8 mouse cellular contexts compared by ENCODE assay signal in the genomic region with DNA sequence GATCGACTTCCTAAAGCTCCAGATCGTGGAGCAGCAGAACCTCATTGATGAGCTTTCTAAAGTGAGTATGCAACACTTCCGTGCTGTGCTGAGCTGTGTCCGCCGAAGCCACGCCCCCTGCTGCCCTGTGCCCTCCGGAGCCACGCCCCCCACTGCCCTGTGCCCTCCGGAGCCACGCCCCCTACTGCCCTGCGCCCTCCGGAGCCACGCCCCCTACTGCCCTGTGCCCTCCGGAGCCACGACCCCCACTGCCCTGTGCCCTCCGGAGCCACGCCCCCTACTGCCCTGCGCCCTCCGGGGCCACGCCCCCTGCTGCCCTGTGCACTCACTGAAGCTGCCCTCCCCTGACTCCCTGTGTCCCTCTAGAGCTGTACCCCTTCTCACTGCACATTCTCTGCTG.
A peak's percentile ranks its signal among the peaks of the same experiment; 100 is the strongest.
DNase-seq lines count a peak whose midpoint lies in the region; ATAC-seq and TF ChIP-seq lines count a peak whose summit lies in the region.

No protein-coding gene starts in this region.

- intact Hi-C loops in heart, postnatal 14 days (cut with DNase I) = no loop called here

- WGBS in heart, embryonic 15.5 days = 17% methylated on average over 15 of the region's 20 CpGs
- 11% methylated on average over 13 of the region's 20 CpGs for WGBS in embryonic facial prominence, embryonic 14.5 days
- WGBS in kidney, postnatal 0 days = 7% methylated on average over 20 of the region's 20 CpGs
- 8% methylated on average over 20 of the region's 20 CpGs for WGBS in midbrain, embryonic 15.5 days
- 13% methylated on average over 20 of the region's 20 CpGs for whole genome bisulfite sequencing in cerebellum, adult 2 months

- H3K36me3 ChIP-seq in heart, embryonic 15.5 days = no peaks in the 10 kb centered on the region
- H3K36me3 ChIP-seq in embryonic facial prominence, embryonic 14.5 days (ENCODE audit: control insufficient read depth, insufficient read depth, low read length) = no peaks in the 10 kb centered on the region
- no peaks in the 10 kb centered on the region for H3K36me3 ChIP-seq in kidney, postnatal 0 days (ENCODE audit: insufficient read depth, low read length)
- H3K36me3 ChIP-seq in midbrain, embryonic 15.5 days (replicated peaks) = no peaks in the 10 kb centered on the region

- peaks cover 3% of the 10 kb centered on the region; the same call in 1 of the 2 replicates for H3K4me1 ChIP-seq in heart, embryonic 15.5 days (replicated peaks)
- peaks cover 17% of the 10 kb centered on the region; the same call in 1 of the 2 replicates for H3K4me1 ChIP-seq in embryonic facial prominence, embryonic 14.5 days (ENCODE audit: control insufficient read depth, insufficient read depth, low read length)
- no peaks in the 10 kb centered on the region for H3K4me1 ChIP-seq in kidney, postnatal 0 days (replicated peaks; ENCODE audit: insufficient read depth, low read length)
- H3K4me1 ChIP-seq in midbrain, embryonic 15.5 days = peaks cover 8% of the 10 kb centered on the region
- no peaks in the 10 kb centered on the region for H3K4me1 ChIP-seq in cerebellum, adult 2 months (ENCODE audit: control insufficient read depth, insufficient read depth, low read length)

- no peak for DNase-seq in heart, postnatal 14 days
- DNase-seq in embryonic facial prominence, embryonic 14.5 days (ENCODE audit: low spot score) = no peak
- DNase-seq in kidney, postnatal 0 days (ENCODE audit: low spot score) = no peak
- no peak for DNase-seq in cerebellum, adult 2 months
- no peak for DNase-seq in cerebellum, adult 9-10 months
- no peak for DNase-seq in spleen, postnatal 14 days (ENCODE audit: low spot score in 2 of 2)

- ATAC-seq in heart, embryonic 15.5 days (replicated peaks; ENCODE audit: insufficient number of reproducible peaks, insufficient read depth, low FRiP score, low read depth) = no peak
- no peak for ATAC-seq in embryonic facial prominence, embryonic 14.5 days (ENCODE audit: low read depth)
- no peak for ATAC-seq in kidney, postnatal 0 days (replicated peaks; ENCODE audit: low FRiP score, low read depth)
- no peak for ATAC-seq in midbrain, embryonic 15.5 days (replicated peaks)

- peak overlapping the region; percentile 47 for H3K4me2 ChIP-seq in heart, embryonic 15.5 days
- peak overlapping the region; percentile 32 for H3K4me2 ChIP-seq in embryonic facial prominence, embryonic 14.5 days (ENCODE audit: low read depth, low read length)
- H3K4me2 ChIP-seq in kidney, postnatal 0 days (ENCODE audit: low read length) = peak overlapping the region; percentile 23
- peak overlapping the region; percentile 14; the same call in 1 of the 2 replicates for H3K4me2 ChIP-seq in midbrain, embryonic 15.5 days

- no peak overlapping the region for H3K27ac ChIP-seq in heart, embryonic 15.5 days
- no peak overlapping the region for H3K27ac ChIP-seq in embryonic facial prominence, embryonic 14.5 days (replicated peaks; ENCODE audit: low read depth, low read length)
- no peak overlapping the region for H3K27ac ChIP-seq in kidney, postnatal 0 days
- no peak overlapping the region for H3K27ac ChIP-seq in midbrain, embryonic 15.5 days
- no peak overlapping the region for H3K27ac ChIP-seq in cerebellum, adult 2 months (ENCODE audit: insufficient read depth, low read length)

- TF ChIP-seq POLR2A in cerebellum, adult 2 months (IDR thresholded peaks at IDR 0.05; ENCODE audit: borderline replicate concordance, insufficient read depth, low read length) = no peak

- no peak for TF ChIP-seq CTCF in kidney, postnatal 0 days (IDR thresholded peaks at IDR 0.05; ENCODE audit: low read depth)
- no peak for TF ChIP-seq CTCF in cerebellum, adult 2 months (IDR thresholded peaks at IDR 0.05; ENCODE audit: borderline replicate concordance, insufficient read depth, low read depth, low read length)

- no peak overlapping the region for H3K4me3 ChIP-seq in heart, embryonic 15.5 days
- no peak overlapping the region for H3K4me3 ChIP-seq in embryonic facial prominence, embryonic 14.5 days (ENCODE audit: low read depth, low read length)
- no peak overlapping the region for H3K4me3 ChIP-seq in kidney, postnatal 0 days (replicated peaks; ENCODE audit: low read depth, low read length)
- no peak overlapping the region for H3K4me3 ChIP-seq in midbrain, embryonic 15.5 days
- no peak overlapping the region for H3K4me3 ChIP-seq in cerebellum, adult 2 months (replicated peaks; ENCODE audit: insufficient read depth, low read depth, low read length)

- no peak overlapping the region for H3K9ac ChIP-seq in heart, embryonic 15.5 days
- H3K9ac ChIP-seq in embryonic facial prominence, embryonic 14.5 days (ENCODE audit: low read depth, low read length) = no peak overlapping the region
- H3K9ac ChIP-seq in kidney, postnatal 0 days (ENCODE audit: low read depth, low read length) = no peak overlapping the region
- H3K9ac ChIP-seq in midbrain, embryonic 15.5 days = no peak overlapping the region

- 0 out of 2 replicates have a peak, but pooled peaks cover 4% of the 10 kb centered on the region for H3K27me3 ChIP-seq in heart, embryonic 15.5 days
- H3K27me3 ChIP-seq in embryonic facial prominence, embryonic 14.5 days (replicated peaks; ENCODE audit: control insufficient read depth, insufficient read depth, low read length) = no peaks in the 10 kb centered on the region
- H3K27me3 ChIP-seq in kidney, postnatal 0 days (ENCODE audit: insufficient read depth, low read length) = no peaks in the 10 kb centered on the region
- peaks cover 2% of the 10 kb centered on the region; the same call in 1 of the 2 replicates for H3K27me3 ChIP-seq in midbrain, embryonic 15.5 days (replicated peaks)
- no peaks in the 10 kb centered on the region for H3K27me3 ChIP-seq in cerebellum, adult 2 months (ENCODE audit: control insufficient read depth, insufficient read depth, low read length)

- H3K9me3 ChIP-seq in heart, embryonic 15.5 days (replicated peaks) = no peaks in the 10 kb centered on the region
- no peaks in the 10 kb centered on the region for H3K9me3 ChIP-seq in embryonic facial prominence, embryonic 14.5 days (ENCODE audit: control insufficient read depth, low read length)
- no peaks in the 10 kb centered on the region for H3K9me3 ChIP-seq in kidney, postnatal 0 days (replicated peaks; ENCODE audit: low read length)
- no peaks in the 10 kb centered on the region for H3K9me3 ChIP-seq in midbrain, embryonic 15.5 days
